Mouse (Mus musculus) lung, embryonic 16.5 days (tissue): ENCODE measurements around the gene Nutf2-ps1. TPM values are rescaled to one million over a fixed set of nuclear protein-coding genes. Genes with fewer than 3 reads are reported as not detected.

ENCODE experiments used
- ATAC-seq: fragments of 200-750 bp; cut with Nextera tagmentation; 2 replicates; pipeline ENCODE4 v1.8.0; 2017; ENCODE audit warnings: low read depth, mild to moderate bottlenecking, moderate library complexity
- H3K27ac ChIP-seq: fragments of 300-500 bp; sonication (generic); 2 replicates; pipeline ENCODE4 v1.5.1; 2014; ENCODE audit warnings: mild to moderate bottlenecking, control low read depth, low read length
- H3K27me3 ChIP-seq: fragments of 300-500 bp; sonication (generic); 2 replicates; pipeline ENCODE4 v1.6.1; 2014; ENCODE audit warnings: low read depth, low read length, mixed read lengths; ENCODE audit not compliant: control insufficient read depth, insufficient read depth
- H3K36me3 ChIP-seq: fragments of 300-500 bp; sonication (generic); 2 replicates; pipeline ENCODE4 v1.6.1; 2014; ENCODE audit warnings: low read length; ENCODE audit not compliant: control insufficient read depth, insufficient read depth
- H3K4me1 ChIP-seq: fragments of 300-500 bp; sonication (generic); replicated peaks from 2 replicates; pipeline ENCODE4 v1.6.1; 2014; ENCODE audit warnings: low read length, mixed read lengths; ENCODE audit not compliant: control insufficient read depth, insufficient read depth
- H3K4me2 ChIP-seq: fragments of 300-500 bp; sonication (generic); 2 replicates; pipeline ENCODE4 v1.6.1; 2014; ENCODE audit warnings: low read depth, low read length, control low read depth
- H3K4me3 ChIP-seq: fragments of 300-500 bp; sonication (generic); 2 replicates; pipeline ENCODE4 v1.5.1; 2014; ENCODE audit warnings: mild to moderate bottlenecking, low read length, control low read depth
- H3K9ac ChIP-seq: fragments of 300-500 bp; sonication (generic); 2 replicates; pipeline ENCODE4 v1.6.1; 2014; ENCODE audit warnings: low read length, control low read depth
- H3K9me3 ChIP-seq: fragments of 300-500 bp; sonication (generic); 2 replicates; pipeline ENCODE4 v1.6.1; 2016; ENCODE audit warnings: low read length; ENCODE audit not compliant: control insufficient read depth
- WGBS: fragments of 180-500 bp; shearing (Covaris S2); extraction: QIAGEN DNeasy Blood & Tissue Kit; methylation state at CpG from one replicate; pipeline ENCODE4 v1.1.7; 2014; 5-methylcytosine and 5-hydroxymethylcytosine counted together
- polyA plus RNA-seq: library from polyadenylated mRNA; unstranded; fragments of >200 nt; fragmentation: Nextera tagmentation; extraction: Ambion mirVana; gene quantifications from 2 replicates; pipeline ENCODE4 v1.2.1, GENCODE M21; 2015

The Nutf2-ps1 gene
- polyA plus RNA-seq, 1 experiment from 2014 or later, result 356 TPM

DNA sequence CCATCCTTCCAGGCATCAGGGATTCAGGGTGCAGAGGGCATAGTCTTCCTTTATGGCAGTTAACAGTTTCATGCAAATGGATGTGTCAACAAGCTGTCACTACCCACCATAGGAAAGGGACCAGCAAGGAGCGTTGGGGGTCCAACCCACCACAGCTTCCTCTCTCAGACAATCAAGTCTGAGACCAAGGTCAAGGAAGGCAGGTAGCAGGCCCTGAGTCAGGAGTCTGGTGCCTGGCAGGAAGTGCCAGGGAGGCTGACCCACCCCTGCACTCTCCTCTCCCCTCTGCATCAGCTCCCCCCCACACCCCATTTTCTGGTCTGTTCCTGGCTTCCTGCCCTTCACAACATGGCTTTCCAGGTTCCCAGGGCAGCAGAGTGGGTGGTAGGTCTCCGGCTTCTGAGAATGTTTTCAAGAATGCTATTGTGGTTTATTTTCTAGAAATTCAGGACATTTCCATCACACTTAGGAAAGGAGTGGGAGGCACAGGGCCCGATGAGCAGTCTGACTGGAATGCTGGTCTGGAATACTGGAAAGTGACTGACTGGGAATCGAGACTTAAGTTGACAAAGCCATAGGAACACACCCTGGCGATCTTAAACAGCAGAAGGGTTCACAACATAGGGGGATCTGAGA lies 33.8 kb downstream of the Nutf2-ps1 start:
- no peak overlapping the region for H3K4me2 ChIP-seq
- H3K36me3 ChIP-seq, result no peaks in the 10 kb centered on the region
- H3K9ac ChIP-seq, result no peak overlapping the region
- no peak for ATAC-seq
- no peaks in the 10 kb centered on the region for H3K9me3 ChIP-seq
- no peak overlapping the region for H3K4me3 ChIP-seq
- WGBS, result 59% methylated on average over 5 of the region's 5 CpGs
- H3K27me3 ChIP-seq, result no peaks in the 10 kb centered on the region
- H3K4me1 ChIP-seq, result peaks cover 10% of the 10 kb centered on the region; the same call in 1 of the 2 replicates
- no peak overlapping the region for H3K27ac ChIP-seq

DNA sequence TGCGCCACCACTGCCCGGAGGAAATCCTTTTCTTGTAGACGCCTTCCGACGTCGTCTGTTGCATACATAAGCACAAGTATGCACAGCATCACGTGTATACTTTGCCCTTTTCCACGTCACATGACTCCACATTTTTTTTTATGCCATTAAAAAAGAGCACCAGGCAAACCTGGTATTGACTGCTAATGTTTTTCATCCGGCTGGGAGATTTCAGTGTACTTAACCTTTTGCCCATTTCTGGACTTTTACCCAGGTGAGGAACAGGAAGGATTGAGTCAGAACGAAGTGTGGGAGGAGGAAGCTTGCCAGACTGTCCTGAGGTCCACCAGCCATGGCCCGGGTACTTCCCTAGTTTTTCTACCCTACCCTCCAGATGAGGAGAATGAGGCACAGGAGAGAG lies 34.5 kb downstream of the Nutf2-ps1 start:
- H3K4me2 ChIP-seq, result no peak overlapping the region
- H3K4me1 ChIP-seq, result peaks cover 10% of the 10 kb centered on the region; the same call in 1 of the 2 replicates
- no peak overlapping the region for H3K4me3 ChIP-seq
- no peaks in the 10 kb centered on the region for H3K36me3 ChIP-seq
- no peak overlapping the region for H3K27ac ChIP-seq
- H3K9me3 ChIP-seq, result no peaks in the 10 kb centered on the region
- WGBS, result 82% methylated on average over 11 of the region's 11 CpGs
- no peak for ATAC-seq
- H3K27me3 ChIP-seq, result no peaks in the 10 kb centered on the region
- H3K9ac ChIP-seq, result no peak overlapping the region

DNA sequence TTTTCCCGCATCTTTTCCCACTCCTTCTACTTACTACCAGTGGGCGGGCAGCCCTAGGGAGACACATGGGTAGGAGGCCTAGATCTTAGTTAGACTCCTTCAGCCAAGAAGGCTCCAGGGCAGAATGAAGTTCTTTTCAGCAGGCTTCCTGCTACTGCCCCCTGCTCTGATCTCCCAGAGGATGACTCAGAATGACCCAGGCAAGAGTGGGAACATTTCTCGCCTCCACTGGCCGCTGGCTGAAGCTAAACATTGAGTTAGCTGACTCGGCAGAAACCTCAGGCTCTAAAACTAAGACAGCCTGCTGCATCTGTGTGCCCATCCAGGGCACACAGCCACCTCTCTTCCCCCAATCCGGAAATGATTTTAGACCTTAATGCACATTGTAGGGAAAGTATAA lies 36.1 kb downstream of the Nutf2-ps1 start:
- Histone ChIP-seq H3K36me3 (no peaks in the 10 kb centered on the region), H3K4me1 (peaks cover 10% of the 10 kb centered on the region; the same call in 1 of the 2 replicates), H3K9ac (no peak overlapping the region), H3K4me3 (no peak overlapping the region), H3K4me2 (no peak overlapping the region), H3K27me3 (no peaks in the 10 kb centered on the region), H3K27ac (no peak overlapping the region), H3K9me3 (no peaks in the 10 kb centered on the region)
- ATAC-seq, result 0 out of 2 replicates have a peak, but pooled peaks have one; percentile 21
- WGBS, result 30% methylated on average over 6 of the region's 6 CpGs

DNA sequence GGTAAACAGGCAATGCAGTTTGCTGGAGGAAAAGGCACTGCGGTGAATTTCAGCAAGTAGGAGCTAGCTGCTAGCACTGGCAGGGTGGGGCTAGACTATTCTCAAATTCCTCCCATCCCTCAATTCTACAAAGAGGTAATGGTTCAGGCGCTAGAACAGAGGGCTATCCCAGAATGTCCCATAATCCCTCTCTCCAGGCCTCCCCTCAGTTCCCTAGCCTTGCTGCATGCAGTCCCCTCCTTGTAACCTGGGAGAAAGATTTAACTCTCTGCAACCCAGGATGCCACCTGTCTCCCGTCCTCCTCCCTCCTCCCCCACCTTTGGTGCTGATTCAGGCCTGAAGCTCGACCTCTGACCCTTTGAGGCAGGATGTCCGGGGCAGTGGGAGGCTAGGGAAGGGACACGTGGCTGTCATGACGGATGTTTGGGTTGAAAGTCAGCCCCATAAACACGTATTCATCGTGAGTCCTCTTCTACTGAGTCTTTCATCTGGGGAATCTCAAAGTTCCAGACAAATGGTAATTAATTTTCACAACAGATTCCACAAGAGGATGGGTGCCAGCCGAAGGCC lies 36.6 kb downstream of the Nutf2-ps1 start:
- H3K9me3 ChIP-seq, result no peaks in the 10 kb centered on the region
- peaks cover 7% of the 10 kb centered on the region; the same call in 1 of the 2 replicates for H3K4me1 ChIP-seq
- 29% methylated on average over 10 of the region's 10 CpGs for WGBS
- no peaks in the 10 kb centered on the region for H3K36me3 ChIP-seq
- no peak overlapping the region for H3K27ac ChIP-seq
- no peak overlapping the region for H3K4me2 ChIP-seq
- H3K9ac ChIP-seq, result no peak overlapping the region
- no peaks in the 10 kb centered on the region for H3K27me3 ChIP-seq
- no peak overlapping the region for H3K4me3 ChIP-seq
- no peak for ATAC-seq

DNA sequence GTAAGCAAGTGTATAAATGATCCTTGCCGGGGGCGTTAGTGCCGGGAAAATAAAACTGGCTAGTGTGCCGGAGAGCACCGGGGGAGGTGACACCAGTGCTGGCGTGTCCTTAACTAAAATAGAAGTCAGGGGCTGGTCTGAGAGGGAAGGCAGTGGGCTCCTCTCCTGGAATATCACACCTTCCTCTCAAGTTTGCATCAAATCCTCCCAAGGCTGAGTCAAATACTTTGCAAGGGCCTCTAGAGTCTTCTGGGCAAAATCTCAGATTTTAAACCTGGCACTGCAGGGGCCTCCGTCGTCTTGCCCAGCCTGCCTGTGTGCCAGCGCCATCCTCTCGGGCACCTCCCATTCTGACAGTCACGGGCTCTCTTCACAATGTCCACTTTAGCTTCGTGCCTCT lies 37.9 kb downstream of the Nutf2-ps1 start:
- 63% methylated on average over 12 of the region's 12 CpGs for WGBS
- Histone ChIP-seq H3K4me2 (no peak overlapping the region), H3K27me3 (no peaks in the 10 kb centered on the region), H3K9ac (no peak overlapping the region), H3K4me3 (no peak overlapping the region), H3K36me3 (no peaks in the 10 kb centered on the region), H3K9me3 (no peaks in the 10 kb centered on the region), H3K4me1 (peaks cover 5% of the 10 kb centered on the region; the same call in 1 of the 2 replicates), H3K27ac (no peak overlapping the region)
- ATAC-seq, result no peak

DNA sequence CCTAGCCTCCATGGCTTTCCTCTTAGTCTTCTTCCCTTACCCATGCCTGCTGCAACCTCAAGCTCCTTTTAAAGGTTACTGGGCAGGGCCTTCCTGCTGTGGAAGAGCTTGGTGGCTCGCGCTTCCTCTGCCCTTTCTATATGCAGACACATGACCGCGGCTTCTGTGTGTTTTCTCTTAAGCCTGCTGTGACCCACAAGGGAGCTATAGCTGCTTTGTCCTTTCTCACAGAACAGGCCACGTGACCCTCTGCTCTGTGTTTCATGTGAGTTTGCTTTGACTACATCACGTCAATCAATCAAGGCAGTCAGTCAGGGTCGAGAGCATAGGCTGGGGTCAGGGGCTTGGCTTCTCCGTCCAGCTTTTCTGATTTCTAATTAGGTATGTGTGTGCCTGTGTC lies 41.3 kb downstream of the Nutf2-ps1 start:
- no peak for ATAC-seq
- Histone ChIP-seq H3K9ac (no peak overlapping the region), H3K27me3 (no peaks in the 10 kb centered on the region), H3K4me3 (no peak overlapping the region), H3K27ac (no peak overlapping the region), H3K4me1 (peaks cover 3% of the 10 kb centered on the region; the same call in 1 of the 2 replicates), H3K4me2 (no peak overlapping the region), H3K9me3 (no peaks in the 10 kb centered on the region), H3K36me3 (no peaks in the 10 kb centered on the region)
- 47% methylated on average over 8 of the region's 8 CpGs for WGBS

DNA sequence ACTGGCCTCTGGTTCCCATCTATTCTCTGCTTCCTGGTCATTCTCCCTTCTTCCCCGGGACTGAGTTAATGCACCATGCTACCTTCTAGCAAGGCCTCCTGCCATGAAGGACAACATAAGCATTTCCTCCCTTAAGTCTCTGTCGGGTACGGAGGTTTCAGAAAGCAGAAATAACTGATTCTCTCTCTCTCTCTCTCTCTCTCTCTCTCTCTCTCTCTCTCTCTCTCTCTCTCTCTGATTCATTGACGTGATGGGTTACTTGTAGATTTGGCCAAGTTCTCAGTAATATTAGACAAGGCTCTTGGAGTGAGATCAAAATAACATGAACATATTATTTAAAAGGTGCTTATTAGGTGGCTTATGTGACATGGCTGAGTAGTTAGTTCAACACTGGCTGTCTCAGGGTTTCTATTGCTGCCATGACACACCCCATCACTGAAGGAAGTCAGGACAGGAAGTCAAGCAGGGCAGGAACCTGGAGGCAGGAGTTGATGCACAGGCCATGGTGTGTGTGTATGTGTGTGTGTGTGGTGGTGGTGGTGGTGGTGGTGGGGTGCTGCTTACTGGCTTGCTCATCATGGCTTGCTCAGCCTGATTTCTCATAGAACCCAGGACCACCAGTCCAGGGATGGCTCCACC lies 43.8 kb downstream of the Nutf2-ps1 start:
- Histone ChIP-seq H3K9me3 (no peaks in the 10 kb centered on the region), H3K4me2 (no peak overlapping the region), H3K27ac (no peak overlapping the region), H3K36me3 (no peaks in the 10 kb centered on the region), H3K4me3 (no peak overlapping the region), H3K4me1 (no peaks in the 10 kb centered on the region), H3K9ac (no peak overlapping the region), H3K27me3 (no peaks in the 10 kb centered on the region)
- 54% methylated on average over 4 of the region's 4 CpGs for WGBS
- no peak for ATAC-seq

DNA sequence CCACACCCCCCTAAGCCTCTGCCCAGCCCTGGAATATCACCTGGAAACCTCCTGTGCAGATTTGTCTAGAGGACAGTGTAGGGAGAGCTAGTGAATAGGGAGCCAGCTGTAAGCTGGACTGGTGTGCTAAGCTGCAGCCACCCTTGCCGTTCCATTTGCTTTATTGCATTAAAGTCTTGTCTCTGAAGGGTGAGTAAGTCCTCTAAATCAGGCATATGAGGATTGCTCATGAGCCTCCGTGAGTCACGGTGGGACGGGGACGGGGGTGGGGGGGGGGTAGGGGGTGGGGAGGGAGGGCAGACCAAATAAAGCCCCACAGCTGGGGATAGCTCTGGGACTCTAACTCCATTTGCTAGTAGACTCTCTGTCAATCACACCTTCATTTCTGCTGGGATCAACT lies 45.3 kb downstream of the Nutf2-ps1 start:
- Histone ChIP-seq H3K4me1 (no peaks in the 10 kb centered on the region), H3K4me2 (no peak overlapping the region), H3K36me3 (no peaks in the 10 kb centered on the region), H3K27ac (no peak overlapping the region), H3K9ac (no peak overlapping the region), H3K27me3 (no peaks in the 10 kb centered on the region), H3K9me3 (no peaks in the 10 kb centered on the region), H3K4me3 (no peak overlapping the region)
- no peak for ATAC-seq
- WGBS, result 33% methylated on average over 5 of the region's 5 CpGs

DNA sequence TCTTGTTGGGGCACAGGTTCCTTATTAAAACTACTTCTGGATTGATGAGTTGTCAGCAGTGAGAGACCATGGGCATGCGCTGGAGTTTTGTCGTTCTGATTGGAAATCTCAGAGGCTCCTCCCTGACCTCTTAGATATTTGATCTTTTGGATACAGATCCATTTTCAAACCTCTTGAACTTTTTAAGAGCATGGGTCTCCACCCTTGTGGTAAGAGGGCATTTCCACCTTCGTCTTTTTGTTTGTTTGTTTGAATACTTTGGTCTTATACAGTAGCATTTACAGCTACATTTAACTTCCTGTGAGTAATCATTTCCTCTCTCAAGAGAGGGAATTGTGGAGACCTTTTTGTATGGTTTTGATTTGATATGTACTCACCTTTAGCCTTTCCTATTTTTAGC lies 49.6 kb downstream of the Nutf2-ps1 start:
- H3K4me2 ChIP-seq, result no peak overlapping the region
- no peaks in the 10 kb centered on the region for H3K36me3 ChIP-seq
- ATAC-seq, result no peak
- WGBS, result 58% methylated on average over 3 of the region's 3 CpGs
- H3K27me3 ChIP-seq, result no peaks in the 10 kb centered on the region
- no peak overlapping the region for H3K4me3 ChIP-seq
- no peak overlapping the region for H3K27ac ChIP-seq
- H3K9ac ChIP-seq, result no peak overlapping the region
- H3K4me1 ChIP-seq, result no peaks in the 10 kb centered on the region
- no peaks in the 10 kb centered on the region for H3K9me3 ChIP-seq
